Mouse (Mus musculus) embryonic facial prominence, embryonic 14.5 days (tissue): ENCODE measurements around the gene Skint6. TPM values are rescaled to one million over a fixed set of nuclear protein-coding genes. Genes with fewer than 3 reads are reported as not detected.
"Not testable (repeated sequence)": the region's sequence is repeated elsewhere in the genome, so short reads cannot be mapped to it uniquely, and the experiment has no call there.

Experiments used
- ATAC-seq: fragments of 200-750 bp; cut with Nextera tagmentation; 2 replicates; pipeline ENCODE4 v1.8.0; 2017; ENCODE audit warnings: low read depth, moderate number of reproducible peaks, moderate TSS enrichment
- DNase-seq: peaks from one replicate; pipeline ENCODE4 v3.0.0-alpha.2; 2015; ENCODE audit warnings: low spot score
- H3K27ac ChIP-seq: fragments of 300-500 bp; sonication (generic); replicated peaks from 2 replicates; pipeline ENCODE4 v1.5.1; 2014; ENCODE audit warnings: low read depth, mild to moderate bottlenecking, low read length, moderate library complexity
- H3K27me3 ChIP-seq: fragments of 300-500 bp; sonication (generic); replicated peaks from 2 replicates; pipeline ENCODE4 v1.6.1; 2014; ENCODE audit warnings: low read length; ENCODE audit not compliant: control insufficient read depth, insufficient read depth
- H3K36me3 ChIP-seq: fragments of 300-500 bp; sonication (generic); 2 replicates; pipeline ENCODE4 v1.6.1; 2014; ENCODE audit warnings: low read length, mixed read lengths; ENCODE audit not compliant: control insufficient read depth, insufficient read depth
- H3K4me1 ChIP-seq: fragments of 300-500 bp; sonication (generic); 2 replicates; pipeline ENCODE4 v1.6.1; 2014; ENCODE audit warnings: antibody characterized with exemption, low read length; ENCODE audit not compliant: control insufficient read depth, insufficient read depth
- H3K4me2 ChIP-seq: fragments of 300-500 bp; sonication (generic); 2 replicates; pipeline ENCODE4 v1.6.1; 2014; ENCODE audit warnings: low read depth, mild to moderate bottlenecking, low read length, moderate library complexity, mixed read lengths
- H3K4me3 ChIP-seq: fragments of 300-500 bp; sonication (generic); 2 replicates; pipeline ENCODE4 v1.5.1; 2014; ENCODE audit warnings: low read depth, mild to moderate bottlenecking, low read length
- H3K9ac ChIP-seq: fragments of 300-500 bp; sonication (generic); 2 replicates; pipeline ENCODE4 v1.6.1; 2014; ENCODE audit warnings: low read depth, mild to moderate bottlenecking, low read length, moderate library complexity, mixed read lengths
- H3K9me3 ChIP-seq: fragments of 300-500 bp; sonication (generic); 2 replicates; pipeline ENCODE4 v1.6.1; 2016; ENCODE audit warnings: low read length; ENCODE audit not compliant: control insufficient read depth
- WGBS: fragments of 180-500 bp; shearing (Covaris S2); extraction: QIAGEN DNeasy Blood & Tissue Kit; methylation state at CpG from one replicate; pipeline ENCODE4 v1.1.7; 2014; 5-methylcytosine and 5-hydroxymethylcytosine counted together
- polyA plus RNA-seq: library from polyadenylated mRNA; unstranded; fragments of >200 nt; fragmentation: Nextera tagmentation; extraction: Ambion mirVana; gene quantifications from 2 replicates; pipeline ENCODE4 v1.2.1, GENCODE M21; 2014

Skint6 gene
- polyA plus RNA-seq = 0.04 and 0.10 TPM in 2 replicates

DNA sequence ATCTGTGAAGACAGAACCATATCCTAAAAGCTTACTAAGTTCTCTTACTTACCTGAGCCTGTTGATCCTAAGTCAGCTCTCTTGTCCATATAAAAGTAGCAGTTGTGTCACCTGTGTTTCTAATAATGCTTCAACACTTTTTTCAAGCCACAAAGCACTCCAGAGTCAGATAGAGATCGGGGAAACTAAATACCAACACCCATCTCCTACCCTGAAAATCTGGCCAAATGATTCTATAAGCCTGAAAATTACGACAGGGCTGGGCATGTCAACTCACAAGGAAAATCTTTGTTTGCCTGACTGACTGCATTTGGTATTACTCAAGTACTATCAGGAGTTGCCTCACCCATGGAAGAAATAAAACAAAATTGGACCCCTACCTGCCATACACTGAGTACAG lies at the start of gene Skint6:
Skint6 (minus strand) TSS at position 101 of the 400 bp plus-strand sequence.
- Histone ChIP-seq H3K9me3 (0 out of 2 replicates have a peak, but pooled peaks cover 7% of the 10 kb centered on the region), H3K9ac (no peak within 1 kb of the TSS), H3K4me2 (no peak within 1 kb of the TSS), H3K27ac (no peak within 1 kb of the TSS), H3K4me3 (no peak within 1 kb of the TSS), H3K27me3 (no peaks in the 10 kb centered on the region), H3K4me1 (no peaks in the 10 kb centered on the region), H3K36me3 (no peaks in the 10 kb centered on the region)
- WGBS = 50% methylated on average over 2 of the region's 2 CpGs
- no peak for DNase-seq
- ATAC-seq = no peak

DNA sequence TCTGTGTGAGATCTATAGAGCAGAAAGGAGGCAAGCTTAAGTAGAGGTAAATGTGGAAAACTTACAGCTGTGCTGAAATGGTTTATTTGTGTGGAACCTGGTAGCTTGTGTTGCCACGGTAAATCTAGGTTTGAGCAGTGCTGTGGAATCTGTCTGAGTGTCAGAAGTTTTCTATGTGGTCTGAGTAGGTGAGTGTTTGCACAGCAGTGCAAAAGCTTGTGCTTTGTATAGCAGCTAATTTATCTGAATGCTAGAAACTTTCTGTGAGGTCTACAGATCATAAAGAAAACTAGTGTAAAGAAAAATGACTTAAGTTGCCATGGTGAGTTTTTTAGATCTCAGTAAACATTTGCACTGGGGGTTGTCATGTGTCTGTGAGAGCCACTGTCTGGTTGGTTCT lies 34.1 kb upstream of the Skint6 start:
- H3K27ac ChIP-seq = no peak overlapping the region
- peaks cover 13% of the 10 kb centered on the region for H3K9me3 ChIP-seq
- no peaks in the 10 kb centered on the region for H3K27me3 ChIP-seq
- ATAC-seq (no peak), DNase-seq (no peak)
- 89% methylated on average over 1 of the region's 1 CpGs for WGBS
- H3K4me3 ChIP-seq = no peak overlapping the region
- no peak overlapping the region for H3K9ac ChIP-seq
- H3K36me3 ChIP-seq = no peaks in the 10 kb centered on the region
- no peak overlapping the region for H3K4me2 ChIP-seq
- H3K4me1 ChIP-seq = no peaks in the 10 kb centered on the region

DNA sequence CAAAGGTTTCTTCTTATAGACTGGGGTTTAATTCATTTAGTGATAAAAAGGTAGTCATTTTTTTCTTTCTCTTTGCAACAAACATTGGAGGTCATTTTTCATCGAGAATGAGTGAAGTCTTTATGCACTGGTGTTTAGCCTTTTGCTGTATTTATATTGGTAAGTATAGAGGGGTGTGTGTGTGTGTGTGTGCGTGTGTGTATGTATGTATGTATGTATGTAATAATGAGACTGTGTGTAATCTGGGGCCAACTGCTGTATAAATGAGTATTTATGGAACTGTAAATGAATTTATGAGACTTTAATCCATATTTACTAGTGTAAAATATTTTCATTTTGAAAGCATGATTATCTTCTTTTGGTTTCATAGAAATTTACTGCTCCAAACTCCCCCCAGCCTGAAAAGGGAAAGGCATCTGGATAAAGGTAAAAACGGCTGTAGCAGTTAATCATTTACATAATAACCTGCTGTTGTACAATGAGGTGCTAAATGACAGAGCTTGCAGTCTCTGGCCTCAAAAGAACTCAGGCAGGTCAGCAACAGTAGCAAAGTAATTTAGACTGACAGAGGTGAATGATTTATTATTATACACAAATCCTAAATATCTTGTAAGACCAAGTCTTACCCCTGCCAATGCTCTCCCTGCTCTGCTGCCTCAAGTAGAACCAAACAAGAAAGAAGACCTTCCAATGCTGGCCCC lies 15.2 kb upstream of the Skint6 start:
- Histone ChIP-seq H3K27ac (no peak overlapping the region), H3K4me2 (no peak overlapping the region), H3K36me3 (no peaks in the 10 kb centered on the region), H3K27me3 (no peaks in the 10 kb centered on the region), H3K4me3 (no peak overlapping the region), H3K9me3 (0 out of 2 replicates have a peak, but pooled peaks cover 8% of the 10 kb centered on the region), H3K9ac (no peak overlapping the region), H3K4me1 (no peaks in the 10 kb centered on the region)
- DNase-seq (no peak), ATAC-seq (no peak)
- 73% methylated on average over 3 of the region's 3 CpGs for WGBS

DNA sequence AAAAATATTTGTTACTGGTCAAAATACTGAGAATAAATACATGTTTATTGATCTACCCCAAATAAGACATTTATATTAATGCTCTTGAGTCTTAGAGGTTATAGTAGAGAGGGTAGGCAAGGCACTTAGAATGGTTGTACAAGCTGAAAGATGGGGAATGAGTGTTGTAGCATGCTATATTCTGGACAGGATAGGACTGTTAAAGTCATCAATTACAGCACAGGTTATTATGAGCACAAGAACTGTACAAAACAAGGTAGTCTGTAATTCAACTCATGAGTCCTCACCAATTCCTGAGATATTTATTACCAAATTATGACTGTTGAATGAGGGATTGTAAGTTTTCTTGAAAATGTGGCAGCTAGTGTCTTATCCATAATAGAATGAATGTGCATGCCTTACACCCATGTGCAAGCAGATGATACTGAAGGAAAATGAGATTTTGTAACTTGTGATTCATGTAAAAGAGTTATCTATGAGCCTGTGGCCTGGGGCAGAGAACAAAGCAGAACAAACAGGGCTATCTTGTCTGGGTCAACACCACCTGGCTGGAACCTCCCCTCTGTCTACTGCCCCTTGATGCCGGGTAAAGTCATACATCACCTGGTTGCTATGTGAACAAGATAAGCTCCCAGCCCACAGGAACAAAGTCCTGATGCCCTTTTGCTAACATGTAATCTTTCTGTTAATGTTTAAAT lies 23.3 kb downstream of the Skint6 start:
- Histone ChIP-seq H3K36me3 (no peaks in the 10 kb centered on the region), H3K4me1 (no peaks in the 10 kb centered on the region), H3K27me3 (no peaks in the 10 kb centered on the region), H3K4me3 (no peak overlapping the region), H3K9ac (no peak overlapping the region), H3K9me3 (peaks cover 21% of the 10 kb centered on the region; the same call in 1 of the 2 replicates), H3K27ac (no peak overlapping the region), H3K4me2 (no peak overlapping the region)
- DNase-seq (no peak), ATAC-seq (no peak)
- 92% methylated on average over 1 of the region's 1 CpGs for WGBS

DNA sequence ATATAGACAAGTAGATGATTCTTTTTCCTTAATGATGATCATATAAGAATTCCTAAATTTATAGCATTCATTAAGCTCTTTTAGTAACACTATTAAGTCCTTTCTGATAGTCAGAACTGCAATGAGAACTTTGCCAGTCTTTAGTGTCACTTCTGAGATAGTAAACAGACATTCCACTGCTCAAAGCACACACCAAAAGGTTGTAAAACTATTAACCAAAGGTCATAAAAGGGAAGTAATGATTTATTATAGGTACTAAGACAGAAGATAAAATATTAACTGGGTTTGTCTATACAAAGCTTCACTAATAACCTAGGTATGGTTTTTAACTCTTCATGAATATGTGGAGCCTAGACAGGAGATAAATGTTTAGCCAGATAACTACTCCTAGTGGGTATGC lies 41.0 kb downstream of the Skint6 start:
- no peak overlapping the region for H3K27ac ChIP-seq
- 0 out of 2 replicates have a peak, but pooled peaks cover 5% of the 10 kb centered on the region for H3K9me3 ChIP-seq
- ATAC-seq (no peak), DNase-seq (no peak)
- no peaks in the 10 kb centered on the region for H3K4me1 ChIP-seq
- H3K4me2 ChIP-seq = no peak overlapping the region
- H3K27me3 ChIP-seq = no peaks in the 10 kb centered on the region
- no peaks in the 10 kb centered on the region for H3K36me3 ChIP-seq
- H3K4me3 ChIP-seq = no peak overlapping the region
- H3K9ac ChIP-seq = no peak overlapping the region

DNA sequence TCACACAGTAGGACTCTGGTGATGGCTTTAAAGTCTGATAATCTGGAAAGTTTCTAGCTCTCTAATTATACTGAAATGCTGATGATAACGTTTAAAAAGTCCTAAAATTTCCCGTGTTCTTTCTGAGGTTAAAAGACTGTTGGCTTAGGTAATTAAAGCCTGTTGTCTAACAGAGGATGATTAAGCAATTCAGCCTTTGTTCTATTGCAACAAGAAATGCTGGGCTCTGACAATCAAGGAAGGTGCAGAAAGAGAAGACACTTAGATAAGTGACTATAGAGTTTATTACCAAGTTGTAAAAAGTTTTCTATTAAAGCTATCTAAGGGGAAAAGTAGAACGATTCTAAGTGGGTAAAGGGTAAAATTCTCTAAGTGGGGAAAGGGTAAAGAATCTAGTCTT lies 219.2 kb downstream of the Skint6 start:
- 0 out of 2 replicates have a peak, but pooled peaks cover 12% of the 10 kb centered on the region for H3K9me3 ChIP-seq
- H3K4me2 ChIP-seq = no peak overlapping the region
- ATAC-seq = no peak
- H3K36me3 ChIP-seq = no peaks in the 10 kb centered on the region
- no peak overlapping the region for H3K4me3 ChIP-seq
- 66% methylated on average over 3 of the region's 3 CpGs for WGBS
- no peaks in the 10 kb centered on the region for H3K4me1 ChIP-seq
- H3K9ac ChIP-seq = no peak overlapping the region
- H3K27me3 ChIP-seq = no peaks in the 10 kb centered on the region
- no peak for DNase-seq
- H3K27ac ChIP-seq = no peak overlapping the region

DNA sequence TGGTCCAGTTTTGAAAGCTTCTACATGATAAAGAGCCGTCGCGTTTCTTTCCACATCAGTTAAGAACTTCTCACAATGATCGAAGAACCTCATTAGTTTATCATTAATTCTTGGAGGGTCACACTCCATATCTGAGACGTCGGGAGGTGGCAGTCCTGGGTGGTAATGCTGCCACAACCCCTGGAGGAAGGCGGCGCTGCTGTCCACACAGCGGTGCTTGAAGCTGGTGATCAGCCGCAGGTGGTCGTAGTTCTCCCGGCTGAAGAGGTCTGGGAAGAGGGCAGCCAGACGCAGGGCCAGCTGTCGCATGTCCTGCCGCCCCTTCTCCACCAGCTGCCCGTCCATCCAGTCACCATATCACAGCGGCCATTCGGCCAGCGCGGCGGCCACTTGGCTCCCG lies 307.6 kb downstream of the Skint6 start:
- 39% methylated on average over 15 of the region's 22 CpGs for WGBS
- H3K4me1 ChIP-seq, ATAC-seq: not testable (repeated sequence)

DNA sequence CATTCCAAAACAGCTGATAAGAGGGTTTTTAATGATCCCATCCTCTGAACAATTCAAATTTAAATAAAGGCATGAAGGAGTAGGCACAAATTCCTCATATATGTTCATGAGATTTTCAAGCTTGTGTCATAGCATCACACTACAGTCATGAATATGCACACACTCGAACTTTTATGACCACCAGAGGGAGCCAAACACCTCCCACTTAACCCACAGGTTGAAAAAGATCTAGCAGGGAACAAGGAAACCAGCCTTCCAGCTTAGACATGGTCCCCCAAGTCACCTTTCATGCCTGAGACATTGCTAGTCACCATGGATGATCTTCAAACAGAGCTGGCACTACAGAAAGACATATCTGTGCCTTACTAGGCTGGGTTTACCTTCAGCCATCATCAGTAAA lies 496.1 kb downstream of the Skint6 start:
- no peak overlapping the region for H3K4me3 ChIP-seq
- H3K36me3 ChIP-seq = no peaks in the 10 kb centered on the region
- H3K9me3 ChIP-seq = peaks cover 19% of the 10 kb centered on the region
- no peaks in the 10 kb centered on the region for H3K4me1 ChIP-seq
- H3K9ac ChIP-seq = no peak overlapping the region
- WGBS = 0% methylated on average over 1 of the region's 1 CpGs
- no peaks in the 10 kb centered on the region for H3K27me3 ChIP-seq
- no peak overlapping the region for H3K27ac ChIP-seq
- ATAC-seq = no peak
- DNase-seq = no peak
- no peak overlapping the region for H3K4me2 ChIP-seq

More for the DNA sequence above, 307.6 kb downstream of the Skint6 start:
- H3K9me3 ChIP-seq = peaks cover 14% of the 10 kb centered on the region; the same call in 1 of the 2 replicates
- not testable (repeated sequence) for H3K27me3 ChIP-seq, H3K36me3 ChIP-seq, H3K27ac ChIP-seq, H3K9ac ChIP-seq, DNase-seq, H3K4me2 ChIP-seq, H3K4me3 ChIP-seq
